Comparison of ENCODE assay signal across 10 mouse cellular contexts in genomic region chr13:58443787-58444186, GRCm38 (mm10). TPM values are rescaled to one million over a fixed set of nuclear protein-coding genes. Genes with fewer than 3 reads are reported as not detected.
DNase-seq lines count a peak whose midpoint lies in the region; ATAC-seq and TF ChIP-seq lines count a peak whose summit lies in the region.
"Had no signal": no experiment of that assay in that cellular context is flagged by ENCODE, and none has a peak within 500 bp of the region (broad histone marks: within the 10 kb centered on the region; RNA-seq: fewer than 3 reads in every experiment).

No protein-coding gene starts in this region.

- TF ChIP-seq EP300 in stomach, postnatal 0 days (optimal IDR thresholded peaks at IDR 0.05) = no peak

- no peak overlapping the region for H3K9ac ChIP-seq in stomach, postnatal 0 days (ENCODE audit: low read length)
- H3K9ac ChIP-seq: embryonic facial prominence, embryonic 15.5 days had no signal

- H3K27me3 ChIP-seq in stomach, postnatal 0 days (ENCODE audit: control insufficient read depth, insufficient read depth, low read length) = no peaks in the 10 kb centered on the region
- H3K27me3 ChIP-seq: embryonic facial prominence, embryonic 15.5 days had no signal

- no peak overlapping the region for H3K27ac ChIP-seq in stomach, postnatal 0 days (replicated peaks)
- H3K27ac ChIP-seq: embryonic facial prominence, embryonic 15.5 days had no signal

- H3K4me3 ChIP-seq in stomach, postnatal 0 days (ENCODE audit: low read depth, low read length) = no peak overlapping the region
- H3K4me3 ChIP-seq: embryonic facial prominence, embryonic 15.5 days had no signal

- H3K9me3 ChIP-seq in stomach, postnatal 0 days (ENCODE audit: control insufficient read depth, low read length) = no peaks in the 10 kb centered on the region
- H3K9me3 ChIP-seq: embryonic facial prominence, embryonic 15.5 days had no signal

- H3K36me3 ChIP-seq in stomach, postnatal 0 days (ENCODE audit: control insufficient read depth, insufficient read depth, low read length) = no peaks in the 10 kb centered on the region
- H3K36me3 ChIP-seq: embryonic facial prominence, embryonic 15.5 days had no signal

- no peak for TF ChIP-seq CTCF in stomach, postnatal 0 days (IDR thresholded peaks at IDR 0.05; ENCODE audit: low read depth)

- no peak overlapping the region for H3K4me2 ChIP-seq in stomach, postnatal 0 days (replicated peaks; ENCODE audit: low read depth)
- H3K4me2 ChIP-seq: embryonic facial prominence, embryonic 15.5 days had no signal

- DNase-seq in gastrocnemius, adult 18-20 months (ENCODE audit: low spot score) = peak; percentile 11
- DNase-seq in gastrocnemius, adult 8-10 months (ENCODE audit: low spot score in 2 of 2) = no peak
- peak; percentile 2 to 35 for DNase-seq in thymus, adult 18-20 months
- no peak for DNase-seq in thymus, postnatal 4 days
- DNase-seq in lung, postnatal 14 days = peak; percentile 28
- DNase-seq in spleen, postnatal 4 days (ENCODE audit: low spot score in 2 of 2) = peak; percentile 51 to 67
- DNase-seq in stomach, postnatal 0 days (ENCODE audit: low spot score) = no peak
- DNase-seq in layer of hippocampus, adult 8-10 months (ENCODE audit: low spot score in 2 of 2) = no peak
- DNase-seq: right cerebral cortex, adult 18-20 months had no signal

- no peaks in the 10 kb centered on the region for H3K4me1 ChIP-seq in stomach, postnatal 0 days (replicated peaks; ENCODE audit: control insufficient read depth, insufficient read depth)

- WGBS in stomach, postnatal 0 days = 26% methylated on average over 7 of the region's 7 CpGs

- ATAC-seq in stomach, postnatal 0 days (ENCODE audit: low FRiP score, low TSS enrichment) = no peak

RNA-seq across cellular contexts. Expression of gene Hnrnpk, which starts 40.6 kb away (rescaled TPM):
- 100 to 1,000 TPM; 255 to 260 TPM for total RNA-seq in gastrocnemius, adult 18-20 months (2021)
- 100 to 1,000 TPM; 203 to 256 (median 231) TPM for total RNA-seq in gastrocnemius, adult 8-10 months (2022)
- polyA plus RNA-seq in stomach, postnatal 0 days (2015; fragmentation: Nextera tagmentation; extraction: Ambion mirVana) = 552 and 570 TPM in 2 replicates
- 100 to 1,000 TPM; 676 to 762 (median 708) TPM for total RNA-seq in layer of hippocampus, adult 8-10 months (2022)

RNA-seq across cellular contexts. Expression of gene Rmi1, which starts 41.7 kb away (rescaled TPM):
- 1 to 10 TPM; 5.3 to 6.7 TPM for total RNA-seq in gastrocnemius, adult 18-20 months (2021)
- 1 to 10 TPM; 5.7 to 7.8 (median 6.4) TPM for total RNA-seq in gastrocnemius, adult 8-10 months (2022)
- polyA plus RNA-seq in stomach, postnatal 0 days (2015; fragmentation: Nextera tagmentation; extraction: Ambion mirVana) = 11.1 and 12.5 TPM in 2 replicates
- 10 to 100 TPM; 17.0 to 20.7 (median 18.1) TPM for total RNA-seq in layer of hippocampus, adult 8-10 months (2022)

RNA-seq across cellular contexts. Expression of gene 2210016F16Rik, which starts 58.8 kb away (rescaled TPM):
- total RNA-seq in gastrocnemius, adult 18-20 months (2021) = 1 to 10 TPM; 6.2 to 6.7 TPM
- 1 to 10 TPM; 6.3 to 7.7 (median 7.3) TPM for total RNA-seq in gastrocnemius, adult 8-10 months (2022)
- 30.2 and 30.5 TPM in 2 replicates for polyA plus RNA-seq in stomach, postnatal 0 days (2015; fragmentation: Nextera tagmentation; extraction: Ambion mirVana)
- 1 to 10 TPM; 6.8 to 9.5 (median 7.6) TPM for total RNA-seq in layer of hippocampus, adult 8-10 months (2022)

Comparison
In these comparisons a context has a peak if more than half of its experiments do, and no peak if none do; other contexts are left out.
1. DNase-seq: peak in gastrocnemius, adult 18-20 months (single experiment), thymus, adult 18-20 months (2 of 2), lung, postnatal 14 days (single experiment) and spleen, postnatal 4 days (2 of 2); none in gastrocnemius, adult 8-10 months (0 of 2), thymus, postnatal 4 days (single experiment), stomach, postnatal 0 days (single experiment) and layer of hippocampus, adult 8-10 months (0 of 2).